Mouse (Mus musculus): ENCODE results near the gene Gprc6a.

Gene Gprc6a

GRCm38 (mm10) chr10:51590139-51590574 lies 41.1 kb downstream of the Gprc6a start, which contains the start of gene Fam162b:
Gene Fam162b, minus strand, starts transcription at chr10:51590517.
- DNase-seq (ENCODE audit: low spot score in 2 of 2): no peak

DNA sequence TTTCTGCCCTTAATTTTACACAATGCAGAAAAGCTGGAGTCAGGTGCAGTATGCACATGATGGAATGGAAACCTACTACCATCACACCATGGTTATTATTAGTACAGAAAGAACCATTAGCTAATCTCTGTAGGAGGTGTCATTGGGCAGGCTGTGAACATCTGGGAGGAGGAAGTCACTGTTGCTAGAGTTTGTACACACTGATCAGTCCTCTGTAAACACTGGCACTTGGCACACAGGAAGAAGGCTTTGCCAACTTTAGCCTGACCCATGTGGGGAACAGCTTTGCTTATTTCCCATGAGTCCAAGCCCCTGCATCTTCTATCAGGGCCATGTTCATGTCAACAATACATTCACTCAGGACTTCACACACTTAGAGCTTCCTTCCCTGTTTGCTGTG lies 46.3 kb downstream of the Gprc6a start:
- DNase-seq (ENCODE audit: low spot score in 2 of 2): no peak

DNA sequence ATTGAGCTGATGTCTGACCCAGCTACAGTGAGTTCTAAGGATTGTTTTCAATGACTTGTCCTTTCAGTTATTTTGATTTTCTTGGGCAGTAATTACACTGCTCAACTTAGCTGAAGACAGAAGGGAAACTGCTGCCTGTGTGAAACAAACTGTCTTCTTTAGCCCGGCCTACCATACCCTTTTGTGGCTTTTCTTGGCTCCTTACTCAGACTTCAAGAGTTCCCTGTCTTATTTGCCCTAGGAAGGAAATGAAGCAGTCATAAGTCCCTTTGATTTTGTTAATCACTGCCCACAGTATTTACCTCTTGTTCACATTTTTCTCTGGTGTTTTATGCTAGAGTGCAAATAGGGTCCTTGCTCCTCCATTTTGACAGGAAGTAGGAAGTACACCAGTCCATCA lies 46.9 kb downstream of the Gprc6a start:
- no peak for DNase-seq (ENCODE audit: low spot score in 2 of 2)

GRCm38 (mm10) chr10:51571225-51571996 lies 59.9 kb downstream of the Gprc6a start:
- no peak for DNase-seq (ENCODE audit: low spot score in 2 of 2)

Data from frontal cortex, postnatal 10 days (tissue).